Mouse (Mus musculus) layer of hippocampus, postnatal 25 days (tissue): ENCODE data around the gene Inpp4b. TPM values are rescaled to one million over a fixed set of nuclear protein-coding genes. Genes with fewer than 3 reads are reported as not detected.

Experiments used
- DNase-seq, 2 experiments: peaks; one replicate each; pipeline ENCODE4 v3.0.0; 2022; ENCODE audit warnings: mixed read lengths in 2 of 2, low spot score in 1 of 2; ENCODE audit errors: extremely low spot score in 1 of 2
- total RNA-seq, 2 experiments: library from RNA; stranded (reverse); gene quantifications; 2 replicates each; pipeline ENCODE4 v1.2.3; 2021

Gene Inpp4b
- total RNA-seq, 2 experiments from 2014 or later = 8.5 to 10.2 TPM

GRCm38 (mm10) chr8:81572319-81573104, 230.2 kb downstream of the Inpp4b start:
- no peak for DNase-seq

DNA sequence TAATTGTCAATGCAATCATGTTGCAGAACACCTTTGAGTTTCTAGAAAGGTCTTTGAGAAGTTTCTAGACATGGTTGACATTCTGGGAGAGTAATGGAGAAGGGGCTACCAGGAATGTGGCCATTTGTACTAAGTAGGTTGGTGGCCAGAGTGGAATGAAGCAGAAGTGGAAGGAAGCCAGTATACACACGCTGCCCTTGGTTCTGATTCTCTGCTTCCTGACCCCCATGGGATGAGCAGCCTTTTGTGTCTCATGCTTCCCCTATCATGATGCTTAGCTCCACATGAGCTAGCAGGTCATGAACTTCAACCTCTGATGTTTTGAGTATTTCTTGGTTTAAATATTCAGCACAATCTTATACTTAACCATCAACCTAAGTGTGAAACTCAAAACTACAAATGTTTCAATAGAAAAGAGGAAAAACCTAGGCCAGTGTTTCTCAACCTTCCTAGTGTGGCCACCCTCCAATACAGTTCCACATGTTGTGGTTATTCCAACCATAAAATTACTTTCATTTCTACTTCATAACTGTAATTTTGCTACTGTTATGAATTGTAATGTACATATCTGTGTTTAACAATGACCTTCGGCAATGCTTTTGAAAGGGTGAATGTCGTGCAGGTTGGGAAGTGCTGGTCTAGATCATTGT, 233.0 kb downstream of the Inpp4b start:
- DNase-seq = no peak

GRCm38 (mm10) chr8:81578951-81579350, 236.6 kb downstream of the Inpp4b start:
- no peak for DNase-seq

DNA sequence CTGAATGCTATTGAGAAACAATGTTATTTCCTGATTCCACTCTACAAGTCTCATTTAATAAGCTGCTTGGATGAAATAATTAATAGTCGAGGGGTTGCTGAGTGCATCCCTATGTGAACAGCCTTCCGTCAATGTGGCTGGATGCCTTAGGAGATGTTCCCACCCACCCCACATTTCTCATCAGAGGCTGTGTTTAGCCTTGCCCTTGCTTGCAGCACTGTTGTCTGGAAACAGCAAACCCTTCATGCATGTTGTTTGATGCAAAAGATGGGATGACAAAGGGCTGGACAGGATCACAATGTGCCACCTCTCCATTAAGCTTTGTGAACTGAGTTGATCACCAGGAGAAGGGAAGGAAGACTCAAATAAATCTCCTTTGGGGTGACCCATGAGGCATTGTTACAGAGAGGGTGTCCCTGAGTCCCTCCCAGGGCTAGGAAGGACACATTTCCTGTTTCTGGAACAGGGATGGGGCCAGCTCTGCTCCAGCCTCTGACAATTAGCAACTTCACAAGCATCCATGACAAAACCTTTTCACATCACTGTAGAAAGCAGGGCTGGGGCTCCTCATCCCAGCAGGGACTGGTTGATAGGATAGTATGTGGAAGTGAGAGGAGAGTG, 239.6 kb downstream of the Inpp4b start:
- no peak for DNase-seq

DNA sequence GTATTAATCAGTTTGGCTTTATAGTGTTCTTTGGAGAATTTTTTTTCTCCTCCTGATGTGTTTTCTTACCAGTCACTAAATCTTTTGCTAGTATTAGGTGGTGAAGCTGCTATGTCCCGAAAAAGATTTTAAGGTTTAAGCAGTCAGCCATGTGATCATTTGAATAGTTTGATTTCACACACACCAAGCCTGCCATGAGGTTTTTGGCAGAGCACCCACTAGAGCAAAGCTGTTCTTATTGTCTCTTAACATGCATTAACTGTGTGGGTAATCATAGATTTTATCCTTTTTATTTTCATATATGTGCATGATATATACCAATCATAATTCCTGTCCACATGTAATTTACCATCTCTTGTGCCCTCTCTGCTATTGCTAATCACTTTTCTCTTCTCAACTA, 240.6 kb downstream of the Inpp4b start:
- no peak for DNase-seq

GRCm38 (mm10) chr8:81586783-81587182, 244.4 kb downstream of the Inpp4b start:
- DNase-seq = no peak

DNA sequence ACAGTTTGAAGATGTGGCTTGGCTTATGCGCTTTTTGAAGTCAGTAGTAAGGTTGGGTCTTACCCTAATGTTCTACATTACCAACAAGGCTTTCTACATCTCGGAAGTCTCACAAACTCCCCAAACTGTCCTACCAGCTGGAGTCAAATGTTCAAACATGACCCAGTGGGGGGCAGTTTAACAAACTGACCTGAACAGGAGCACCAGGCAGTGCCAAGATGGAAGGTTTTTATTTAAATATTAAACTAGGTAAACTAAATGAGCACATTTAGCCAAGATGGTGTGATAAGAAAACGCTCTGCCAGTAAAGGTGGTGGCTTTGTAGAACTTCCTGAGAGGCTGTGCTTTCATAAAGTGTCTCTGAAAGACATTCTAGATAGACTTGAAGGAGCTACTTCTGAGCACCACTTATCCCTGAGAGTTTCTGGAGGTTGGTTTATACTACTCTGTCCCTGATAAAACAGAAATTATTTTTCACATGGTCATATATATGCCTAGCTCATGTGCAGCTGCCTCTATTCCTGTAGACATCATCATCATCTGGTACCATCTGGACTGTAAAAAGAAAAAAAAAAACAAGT, 251.9 kb downstream of the Inpp4b start:
- DNase-seq = no peak

DNA sequence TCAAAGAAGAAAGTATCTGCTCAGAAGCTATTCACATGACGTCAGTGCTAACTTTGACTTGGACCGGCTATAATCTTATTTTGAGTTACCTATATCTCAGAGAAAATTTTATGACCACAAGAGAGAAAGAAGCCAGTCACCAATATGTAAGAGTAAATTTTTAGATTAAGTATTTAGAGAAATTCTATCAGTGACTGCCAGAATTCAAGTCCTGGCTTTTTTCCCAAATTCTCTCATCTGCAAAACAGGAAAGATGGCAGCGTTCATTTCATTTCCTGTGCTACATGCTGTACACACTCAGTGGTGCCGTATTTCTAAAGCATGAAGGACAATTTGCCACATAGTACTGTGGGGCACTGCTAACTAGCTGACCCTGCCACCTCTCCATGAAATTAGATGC, 256.9 kb downstream of the Inpp4b start:
- DNase-seq = no peak

- DNase-seq = no peak
These were observed 258.8 kb downstream of the Inpp4b start for GRCm38 (mm10) chr8:81601136-81601535.

GRCm38 (mm10) chr8:81608082-81608481, 265.7 kb downstream of the Inpp4b start:
- DNase-seq = no peak

GRCm38 (mm10) chr8:81609064-81609463, 266.7 kb downstream of the Inpp4b start:
- DNase-seq = no peak

DNA sequence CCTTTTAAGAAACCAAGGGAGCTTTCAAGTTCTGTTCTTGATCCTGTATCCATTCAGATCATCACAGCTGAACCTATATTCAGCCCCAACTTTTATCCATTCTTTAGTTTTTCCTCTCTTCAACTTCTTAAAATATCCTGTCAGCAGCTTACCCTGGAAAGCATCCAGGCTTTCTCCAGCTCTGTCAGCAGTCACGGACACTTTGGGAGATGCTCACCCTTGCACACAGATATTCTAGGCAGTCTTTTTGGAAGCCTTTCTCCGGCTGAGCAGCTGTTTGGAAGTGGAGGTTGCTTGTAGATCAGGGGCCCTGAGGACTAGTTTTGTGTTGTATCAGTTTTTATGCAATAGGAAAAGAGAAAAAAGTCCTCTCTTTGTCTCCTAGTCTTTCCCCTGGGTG, 270.3 kb downstream of the Inpp4b start:
- DNase-seq = no peak

DNA sequence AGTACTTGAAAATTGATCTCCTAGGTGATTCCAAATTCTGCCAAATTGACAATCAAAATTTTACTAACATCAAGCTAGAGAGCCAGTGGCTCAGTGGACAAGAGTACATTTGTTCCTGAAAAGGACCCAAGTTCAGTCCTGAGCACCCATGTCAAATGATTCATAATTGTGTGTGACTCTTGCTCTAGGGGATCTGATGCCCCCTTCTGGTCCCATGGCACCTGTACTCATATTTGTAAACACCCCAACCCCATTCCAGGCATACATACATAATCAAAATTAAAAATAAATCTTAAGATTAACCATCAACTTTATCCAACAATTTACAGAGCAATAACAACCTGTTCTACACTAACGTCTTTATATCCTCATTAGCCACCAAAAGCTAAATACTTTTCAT, 271.8 kb downstream of the Inpp4b start:
- no peak for DNase-seq

DNA sequence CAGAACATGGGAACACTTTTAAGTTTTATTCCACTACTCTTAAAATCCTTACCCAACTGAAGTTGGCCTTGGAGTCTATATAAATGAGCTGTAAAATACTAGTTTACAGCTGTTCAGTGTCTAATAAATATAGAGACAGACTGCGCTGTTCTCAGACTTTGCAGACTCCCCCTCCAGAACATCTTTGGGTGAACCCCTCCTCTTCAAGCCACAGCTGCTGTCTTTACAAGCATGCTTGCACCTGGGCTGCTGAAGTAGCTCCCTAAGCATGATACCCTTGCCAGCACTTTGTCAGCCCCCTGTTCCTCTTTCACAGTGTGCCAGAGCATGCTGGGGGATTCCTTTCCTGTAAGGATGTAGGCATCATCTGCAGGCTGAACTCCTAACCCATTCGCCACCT, 272.2 kb downstream of the Inpp4b start:
- DNase-seq = no peak

DNA sequence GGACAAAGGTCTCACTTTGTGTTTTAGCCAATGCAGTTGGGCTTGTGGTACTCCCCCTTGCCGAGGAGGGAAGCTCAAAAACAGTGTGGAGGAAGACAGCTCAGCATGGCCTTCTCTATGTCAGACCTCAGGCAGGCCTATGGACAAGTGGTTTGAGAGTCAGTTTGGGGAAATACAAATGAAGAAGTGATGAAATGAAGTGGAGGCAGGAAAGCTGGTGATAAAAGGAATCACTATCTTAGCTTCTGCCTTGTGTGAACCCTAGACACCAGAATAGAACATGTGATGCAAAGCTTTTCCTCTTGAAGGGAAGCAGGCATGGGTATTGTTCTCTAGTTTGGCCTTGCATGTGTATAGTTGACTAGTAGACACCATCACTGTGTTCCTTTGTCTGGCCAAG, 273.2 kb downstream of the Inpp4b start:
- DNase-seq = no peak

DNA sequence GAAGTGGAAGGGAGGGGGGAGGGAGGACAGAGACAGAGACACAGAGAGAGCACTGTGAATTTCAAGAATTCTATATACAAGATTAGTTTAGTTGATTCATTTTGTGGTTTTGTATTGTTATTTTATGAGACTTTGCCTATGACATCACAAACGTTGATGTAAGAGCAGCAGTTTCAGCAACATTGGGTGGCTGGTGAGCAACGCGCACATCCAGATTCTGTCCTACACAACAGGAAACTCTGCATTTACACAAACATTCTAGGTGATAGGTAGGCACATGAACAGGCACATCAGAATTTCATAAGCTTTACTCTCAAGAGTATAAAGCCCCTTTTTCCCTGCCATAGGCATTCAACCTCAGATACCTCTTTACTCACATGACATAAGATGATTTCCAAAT, 276.6 kb downstream of the Inpp4b start:
- no peak for DNase-seq

DNA sequence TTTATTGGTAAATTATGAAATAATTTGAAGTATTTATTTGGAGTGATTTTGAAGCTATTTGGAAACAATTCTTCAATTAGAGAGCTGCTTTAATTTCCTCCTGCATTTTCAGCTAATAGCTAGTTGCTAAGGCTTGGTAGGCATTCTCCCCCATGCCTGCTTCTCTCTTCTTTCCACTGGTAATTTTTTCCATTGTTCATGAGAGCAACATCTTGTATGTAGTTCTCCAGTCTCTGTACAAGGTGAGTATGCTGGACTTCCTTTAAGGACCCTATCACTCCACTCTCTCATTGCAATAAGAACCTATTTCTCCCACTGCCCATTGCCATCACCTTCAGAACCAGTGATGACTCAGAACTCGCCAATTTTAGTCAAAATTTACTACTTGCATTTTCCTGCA, 292.7 kb downstream of the Inpp4b start:
- no peak for DNase-seq

DNA sequence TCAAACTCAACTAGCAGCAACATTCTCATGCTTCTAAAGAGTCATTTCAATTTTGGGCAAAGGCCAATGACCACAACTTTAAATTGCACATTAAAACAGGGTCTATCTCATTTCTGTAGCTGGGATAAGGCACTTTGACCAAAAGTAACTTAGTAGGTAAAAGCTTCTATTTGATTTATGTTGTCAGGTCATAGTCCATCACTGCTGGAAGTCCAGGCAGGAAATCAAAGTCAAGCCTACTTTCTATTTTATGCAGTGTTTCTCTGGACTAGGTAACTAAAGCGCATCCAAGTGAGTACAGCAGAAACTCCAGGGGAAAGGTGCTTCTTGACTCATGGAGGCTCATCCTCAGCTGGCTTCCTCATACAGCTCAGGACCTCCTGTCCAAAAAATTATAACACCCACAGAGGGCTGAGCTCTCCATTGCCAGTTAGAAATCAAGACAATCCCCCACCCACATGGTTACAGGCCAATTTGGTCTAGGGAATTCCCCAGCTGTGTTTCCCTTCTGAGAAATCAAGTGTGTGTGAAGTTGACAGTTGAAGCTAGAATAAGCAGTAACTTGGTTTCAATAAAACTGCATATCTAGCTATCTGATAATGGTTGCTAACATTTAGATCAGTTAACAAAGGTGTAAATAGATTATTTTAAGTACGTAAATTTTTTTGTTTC, 293.7 kb downstream of the Inpp4b start:
- no peak for DNase-seq

DNA sequence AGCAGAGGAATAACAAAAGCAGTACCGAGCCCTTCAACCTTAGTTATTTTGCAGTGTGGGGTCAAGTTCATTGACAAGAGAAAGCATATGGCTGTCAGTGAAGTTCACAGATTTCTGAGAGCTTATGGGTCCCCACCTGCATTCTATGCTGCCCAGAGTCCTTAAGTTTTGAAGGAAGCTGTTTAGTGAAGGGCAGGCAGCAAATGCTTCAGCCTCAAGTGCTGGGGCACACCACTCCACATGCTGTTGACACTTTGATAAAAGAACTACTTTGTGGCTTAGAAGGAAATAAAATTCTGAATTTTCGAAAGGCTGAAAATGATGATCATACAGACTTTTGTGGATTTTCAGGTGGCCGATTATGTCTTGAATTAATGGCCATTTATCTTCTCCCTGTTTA, 296.1 kb downstream of the Inpp4b start:
- DNase-seq = no peak

GRCm38 (mm10) chr8:81639820-81640219, 297.5 kb downstream of the Inpp4b start:
- DNase-seq = no peak

DNA sequence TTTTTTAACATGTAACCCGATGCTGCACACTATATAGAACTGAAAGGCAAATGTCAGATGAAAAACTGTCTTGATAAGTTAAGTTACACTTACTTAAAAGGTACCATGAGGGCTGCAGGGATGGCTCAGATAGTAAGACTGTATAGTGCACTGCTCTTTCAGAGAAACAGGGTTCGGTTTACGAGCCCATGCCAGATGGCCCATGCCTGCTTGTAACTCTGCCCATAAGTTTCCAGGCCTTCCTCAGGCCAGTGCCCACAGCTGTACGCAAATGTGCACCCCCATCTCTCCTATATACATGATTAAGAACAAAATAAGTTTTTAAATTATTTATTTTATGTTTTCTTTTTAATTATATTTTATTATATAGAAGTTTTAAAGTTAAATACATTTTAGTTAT, 300.7 kb downstream of the Inpp4b start:
- DNase-seq = no peak
